Mouse (Mus musculus) MEL (cell line): Measurements from ENCODE around the gene Ndufa7. TPM values are rescaled to one million over a fixed set of nuclear protein-coding genes. Genes with fewer than 3 reads are reported as not detected.
"Not testable (repeated sequence)": the region's sequence is repeated elsewhere in the genome, so short reads cannot be mapped to it uniquely, and the experiment has no call there.

ENCODE experiments used
- DNase-seq: peaks from one replicate; pipeline ENCODE4 v3.0.0; 2011; ENCODE audit warnings: low read depth, low spot score
- H3K27ac ChIP-seq: 2 replicates; pipeline ENCODE4 v1.5.1; 2012; ENCODE audit warnings: low read depth, mild to moderate bottlenecking, control low read depth, low read length, moderate library complexity; ENCODE audit not compliant: control insufficient read depth
- H3K27me3 ChIP-seq, 2 experiments: fragments of 150-350 bp in 1 of 2; sonication (generic) in 1 of 2; 2 replicates each; pipeline ENCODE4 v1.6.1; 2012; ENCODE audit warnings: low read length in 2 of 2, mild to moderate bottlenecking in 2 of 2, improper control_type of control experiment in 1 of 2, moderate library complexity in 1 of 2; ENCODE audit not compliant: insufficient read depth in 2 of 2, control insufficient read depth in 1 of 2
- H3K36me3 ChIP-seq, 2 experiments: 2 replicates each; pipeline ENCODE4 v1.6.1; 2012 to 2014; ENCODE audit warnings: low read length in 2 of 2, improper control_type of control experiment in 1 of 2, inconsistent platforms in 1 of 2, mild to moderate bottlenecking in 1 of 2; ENCODE audit not compliant: insufficient read depth in 2 of 2, control insufficient read depth in 1 of 2
- H3K4me1 ChIP-seq, 2 experiments: fragments of 150-350 bp in 1 of 2; sonication (generic) in 1 of 2; 2 replicates each; pipeline ENCODE4 v1.6.1; 2012; ENCODE audit warnings: low read length in 2 of 2, improper control_type of control experiment in 1 of 2, mild to moderate bottlenecking in 1 of 2; ENCODE audit not compliant: insufficient read depth in 2 of 2, control insufficient read depth in 1 of 2
- H3K4me3 ChIP-seq, 2 experiments: fragments of 150-350 bp in 1 of 2; sonication (generic) in 1 of 2; 2 replicates each; pipeline ENCODE4 v1.5.1; 2012; ENCODE audit warnings: low read depth in 2 of 2, low read length in 2 of 2, mild to moderate bottlenecking in 2 of 2, moderate library complexity in 2 of 2, control low read depth in 1 of 2, improper control_type of control experiment in 1 of 2; ENCODE audit not compliant: control insufficient read depth in 1 of 2, insufficient read depth in 1 of 2
- H3K79me2 ChIP-seq: 2 replicates; pipeline ENCODE4 v1.6.1; 2012; ENCODE audit warnings: mild to moderate bottlenecking, low read length, moderate library complexity; ENCODE audit not compliant: control insufficient read depth, poor library complexity, insufficient read depth
- H3K9ac ChIP-seq: 2 replicates; pipeline ENCODE4 v1.6.1; 2012; ENCODE audit warnings: low read depth, mild to moderate bottlenecking, control low read depth, low read length, moderate library complexity; ENCODE audit not compliant: control insufficient read depth, poor library complexity, severe bottlenecking
- H3K9me3 ChIP-seq: fragments of 150-350 bp; sonication (generic); replicated peaks from 2 replicates; pipeline ENCODE4 v1.6.1; 2012; ENCODE audit warnings: mild to moderate bottlenecking, low read length, improper control_type of control experiment, moderate library complexity; ENCODE audit not compliant: insufficient read depth
- CTCF ChIP-seq, 3 experiments: IDR thresholded peaks in 2 of 3; conservative IDR thresholded peaks in 1 of 3; 2 replicates each; pipeline ENCODE4 v1.5.1; 2011 to 2012; ENCODE audit warnings: low read length in 3 of 3, low read depth in 2 of 3, mild to moderate bottlenecking in 2 of 3, improper control_type of control experiment in 1 of 3, inconsistent platforms in 1 of 3, mixed read lengths in 1 of 3, moderate library complexity in 1 of 3; ENCODE audit not compliant: control insufficient read depth in 1 of 3, insufficient read depth in 1 of 3, poor library complexity in 1 of 3, severe bottlenecking in 1 of 3
- RAD21 ChIP-seq: IDR thresholded peaks from 2 replicates; pipeline ENCODE4 v1.6.1; 2011; ENCODE audit warnings: mild to moderate bottlenecking, low read depth, low read length, improper control_type of control experiment
- SMC3 ChIP-seq: IDR thresholded peaks from 2 replicates; pipeline ENCODE4 v1.6.1; 2011; ENCODE audit warnings: low read depth, low read length, improper control_type of control experiment
- polyA plus RNA-seq, 2 experiments: library from polyadenylated mRNA; stranded (reverse) in 1 of 2; unstranded in 1 of 2; fragments of >175 nt in 1 of 2; fragments of >200 nt in 1 of 2; gene quantifications; 2 replicates each; pipeline versions ENCODE4 v1.2.1 to v1.2.4; 2012; ENCODE audit warnings: low replicate concordance in 2 of 2, low read depth in 1 of 2; ENCODE audit not compliant: insufficient read length in 2 of 2, insufficient read depth in 1 of 2, missing spikeins in 1 of 2
- total RNA-seq: library from RNA; depleted of rRNA; stranded (reverse); fragments of 300-350 nt; gene quantifications from 2 replicates; pipeline ENCODE4 v1.2.3, GENCODE M21; 2012; rRNA removed

Gene Ndufa7
- total and polyA plus RNA-seq, 3 experiments, result 326 to 370 TPM; not detected in 1

DNA sequence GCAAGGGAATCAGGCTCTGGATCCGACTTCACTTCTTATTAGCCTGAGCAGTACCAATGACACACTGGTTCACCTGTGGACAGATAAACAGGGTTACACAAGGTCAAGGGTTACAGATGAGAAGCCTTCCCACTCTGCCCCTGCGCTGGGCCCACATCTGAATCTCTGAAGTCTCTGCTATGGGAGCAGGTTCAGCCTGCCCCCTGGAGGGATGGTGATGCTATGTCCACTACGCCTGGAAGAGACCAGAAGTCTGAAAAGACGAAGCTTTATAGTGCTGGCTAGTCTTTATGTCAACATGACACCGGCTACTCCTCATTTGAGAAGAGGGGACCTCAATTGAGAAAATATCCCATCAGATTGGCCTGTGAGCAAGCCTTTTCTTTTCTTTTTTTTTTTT, 51.4 kb downstream of the Ndufa7 start:
- not testable (repeated sequence) for H3K79me2 ChIP-seq, H3K9ac ChIP-seq, H3K27ac ChIP-seq, H3K9me3 ChIP-seq
- TF ChIP-seq RAD21 (peak; percentile 1; the same call in 1 of the 2 replicates), SMC3 (0 out of 2 replicates have a peak, but pooled peaks have one; percentile 7), CTCF (IDR thresholded peaks at IDR 0.05 in 2 of 3, conservative IDR thresholded peaks at IDR 0.05 in 1 of 3; ENCODE audit: control insufficient read depth in 1 of 3, insufficient read depth in 1 of 3, low read depth in 2 of 3, low read length in 3 of 3, poor library complexity in 1 of 3, severe bottlenecking in 1 of 3) (peak in 2 of 3 experiments; percentile 17 to 25; a peak in 1 of 6 replicates)
- TF ChIP-seq, all 39 proteins: peak for 3; not testable (repeated sequence) for 36
- H3K4me1 ChIP-seq, H3K4me3 ChIP-seq, H3K36me3 ChIP-seq, H3K27me3 ChIP-seq, DNase-seq: not testable (repeated sequence)

DNA sequence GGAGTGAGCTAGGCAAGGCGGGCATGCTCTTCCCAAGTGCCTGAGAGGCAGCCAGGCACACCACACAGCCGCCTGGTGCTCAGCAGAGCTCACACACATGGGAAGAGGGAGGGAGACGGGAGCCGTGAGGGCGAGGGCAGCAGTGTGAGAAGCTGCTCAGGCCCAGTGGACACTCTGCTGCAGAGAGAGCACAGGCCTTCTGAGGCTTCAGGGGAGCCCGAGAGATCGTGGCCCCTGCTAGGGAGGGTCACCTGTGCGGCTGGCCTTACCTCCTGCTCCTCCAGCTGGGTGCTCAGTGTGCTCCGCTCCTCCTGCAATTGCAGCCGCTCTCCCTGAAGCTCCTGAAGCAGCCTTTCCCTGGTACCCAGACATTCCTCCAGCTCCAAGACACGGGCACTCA, 59.9 kb downstream of the Ndufa7 start:
- H3K4me3 ChIP-seq, DNase-seq, H3K9me3 ChIP-seq, H3K27ac ChIP-seq, H3K27me3 ChIP-seq, H3K9ac ChIP-seq: not testable (repeated sequence)
- H3K79me2 ChIP-seq, result peaks cover 18% of the 10 kb centered on the region
- H3K4me1 ChIP-seq, result peaks cover 4 to 14% of the 10 kb centered on the region in 2 experiments
- peaks cover 2 to 13% of the 10 kb centered on the region in 2 experiments; a peak in 3 of 4 replicates for H3K36me3 ChIP-seq

DNA sequence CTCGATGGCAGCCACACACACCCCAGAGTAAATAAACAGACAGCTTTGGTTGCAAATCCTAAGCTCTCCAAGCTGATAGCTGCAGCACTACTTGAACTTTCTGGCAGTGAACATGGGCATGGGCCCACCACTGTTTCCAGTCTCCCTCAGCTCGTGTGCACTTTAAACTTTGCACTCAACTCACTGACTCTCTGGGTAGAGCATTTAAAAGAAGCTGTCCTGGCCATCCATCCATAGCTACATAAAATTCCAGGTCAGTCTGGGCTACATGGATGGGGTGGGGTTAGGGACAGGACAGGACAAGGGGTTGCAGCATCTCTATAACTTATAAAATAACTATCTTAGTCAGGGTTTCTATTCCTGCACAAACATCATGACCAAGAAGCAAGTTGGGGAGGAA, 63.4 kb downstream of the Ndufa7 start:
- H3K27me3 ChIP-seq, H3K9me3 ChIP-seq, H3K27ac ChIP-seq, H3K4me3 ChIP-seq, DNase-seq, H3K9ac ChIP-seq: not testable (repeated sequence)
- peaks cover 4 to 18% of the 10 kb centered on the region in 2 experiments for H3K4me1 ChIP-seq
- peaks cover 27% of the 10 kb centered on the region for H3K79me2 ChIP-seq
- H3K36me3 ChIP-seq, result peaks cover 2 to 16% of the 10 kb centered on the region in 2 experiments; a peak in 3 of 4 replicates

Other genes with a start within 250 kb of the Ndufa7 start
- gene Zfp414, start 195.5 kb upstream of the Ndufa7 start, total RNA-seq, result 8.1 and 8.6 TPM in 2 replicates
- 10 to 100 TPM in 1 of 2 experiments, not detected in 1; 52.2 TPM for gene Zfp414, start 195.5 kb upstream of the Ndufa7 start, polyA plus RNA-seq
- gene Pram1, start 186.5 kb upstream of the Ndufa7 start, total RNA-seq, result 0.12 TPM in 1 of 2 replicates, not detected in the other
- gene Pram1, start 186.5 kb upstream of the Ndufa7 start, polyA plus RNA-seq, result 1 to 10 TPM in 1 of 2 experiments, not detected in 1; 1.6 TPM
- gene Hnrnpm, start 137.7 kb upstream of the Ndufa7 start, total RNA-seq, result 203 and 224 TPM in 2 replicates
- gene Hnrnpm, start 137.7 kb upstream of the Ndufa7 start, polyA plus RNA-seq, result 100 to 1,000 TPM; 420 to 473 TPM
- gene March2, start 105.9 kb upstream of the Ndufa7 start, total RNA-seq, result 7.2 and 10.9 TPM in 2 replicates
- gene March2, start 105.9 kb upstream of the Ndufa7 start, polyA plus RNA-seq, result 10 to 100 TPM in 1 of 2 experiments, not detected in 1; 18.8 TPM
- 24.0 and 26.3 TPM in 2 replicates for gene Rab11b, start 64.0 kb upstream of the Ndufa7 start, total RNA-seq
- 100 to 1,000 TPM in 1 of 2 experiments, not detected in 1; 105 TPM for gene Rab11b, start 64.0 kb upstream of the Ndufa7 start, polyA plus RNA-seq
- gene Angptl4, start 42.7 kb upstream of the Ndufa7 start, total RNA-seq, result 11.7 and 13.5 TPM in 2 replicates
- 10 to 100 TPM in 1 of 2 experiments, not detected in 1; 15.8 TPM for gene Angptl4, start 42.7 kb upstream of the Ndufa7 start, polyA plus RNA-seq
- gene Kank3, start 14.1 kb upstream of the Ndufa7 start, total RNA-seq, result 5.0 and 5.2 TPM in 2 replicates
- 1 to 10 TPM in 1 of 2 experiments, not detected in 1; 5.5 TPM for gene Kank3, start 14.1 kb upstream of the Ndufa7 start, polyA plus RNA-seq
- 3,378 and 3,556 TPM in 2 replicates for gene Rps28, start within 50 bp of the Ndufa7 start, total RNA-seq
- gene Rps28, start within 50 bp of the Ndufa7 start, polyA plus RNA-seq, result 1,000 to 10,000 TPM in 1 of 2 experiments, 100 to 1,000 TPM in 1; 994 to 2,154 TPM
- gene Cd320, start 18.5 kb downstream of the Ndufa7 start, total RNA-seq, result 38.5 and 48.5 TPM in 2 replicates
- 10 to 100 TPM in 1 of 2 experiments, not detected in 1; 45.6 TPM for gene Cd320, start 18.5 kb downstream of the Ndufa7 start, polyA plus RNA-seq
- gene Gm7029, start 49.3 kb downstream of the Ndufa7 start, total RNA-seq, result not detected in 2 replicates
- gene Gm7029, start 49.3 kb downstream of the Ndufa7 start, polyA plus RNA-seq, result not detected
- 17.1 and 20.6 TPM in 2 replicates for gene Kifc1, start 66.1 kb downstream of the Ndufa7 start, total RNA-seq
- 10 to 100 TPM in 1 of 2 experiments, not detected in 1; 53.5 TPM for gene Kifc1, start 66.1 kb downstream of the Ndufa7 start, polyA plus RNA-seq
- gene Platr17, start 80.6 kb downstream of the Ndufa7 start, total RNA-seq, result not detected in 2 replicates
- not detected for gene Platr17, start 80.6 kb downstream of the Ndufa7 start, polyA plus RNA-seq
- 39.6 and 40.6 TPM in 2 replicates for gene Daxx, start 84.8 kb downstream of the Ndufa7 start, total RNA-seq
- 10 to 100 TPM in 1 of 2 experiments, not detected in 1; 68.0 TPM for gene Daxx, start 84.8 kb downstream of the Ndufa7 start, polyA plus RNA-seq
- 14.7 and 24.3 TPM in 2 replicates for gene Tapbp, start 91.3 kb downstream of the Ndufa7 start, total RNA-seq
- 10 to 100 TPM in 1 of 2 experiments, not detected in 1; 33.3 TPM for gene Tapbp, start 91.3 kb downstream of the Ndufa7 start, polyA plus RNA-seq
- 18.6 and 20.2 TPM in 2 replicates for gene Zbtb22, start 91.3 kb downstream of the Ndufa7 start, total RNA-seq
- gene Zbtb22, start 91.3 kb downstream of the Ndufa7 start, polyA plus RNA-seq, result 10 to 100 TPM in 1 of 2 experiments, not detected in 1; 30.0 TPM
- 19.0 and 24.9 TPM in 2 replicates for gene Rgl2, start 105.0 kb downstream of the Ndufa7 start, total RNA-seq
- gene Rgl2, start 105.0 kb downstream of the Ndufa7 start, polyA plus RNA-seq, result 10 to 100 TPM in 1 of 2 experiments, not detected in 1; 43.6 TPM
- 189 and 239 TPM in 2 replicates for gene Pfdn6, start 115.8 kb downstream of the Ndufa7 start, total RNA-seq
- 100 to 1,000 TPM in 1 of 2 experiments, not detected in 1; 222 TPM for gene Pfdn6, start 115.8 kb downstream of the Ndufa7 start, polyA plus RNA-seq
- 97.6 and 100 TPM in 2 replicates for gene Wdr46, start 116.1 kb downstream of the Ndufa7 start, total RNA-seq
- 100 to 1,000 TPM in 1 of 2 experiments, not detected in 1; 131 TPM for gene Wdr46, start 116.1 kb downstream of the Ndufa7 start, polyA plus RNA-seq
- 2.2 and 2.5 TPM in 2 replicates for gene B3galt4, start 126.9 kb downstream of the Ndufa7 start, total RNA-seq
- gene B3galt4, start 126.9 kb downstream of the Ndufa7 start, polyA plus RNA-seq, result 1 to 10 TPM in 1 of 2 experiments, not detected in 1; 2.9 TPM
- 20.6 and 23.6 TPM in 2 replicates for gene Vps52, start 131.2 kb downstream of the Ndufa7 start, total RNA-seq
- gene Vps52, start 131.2 kb downstream of the Ndufa7 start, polyA plus RNA-seq, result 10 to 100 TPM in 1 of 2 experiments, not detected in 1; 40.7 TPM
- gene Rps18, start 131.4 kb downstream of the Ndufa7 start, total RNA-seq, result 252 and 286 TPM in 2 replicates
- 1,000 to 10,000 TPM in 1 of 2 experiments, not detected in 1; 1,183 TPM for gene Rps18, start 131.4 kb downstream of the Ndufa7 start, polyA plus RNA-seq
- gene H2-K1, start 175.8 kb downstream of the Ndufa7 start, total RNA-seq, result 81.1 and 87.9 TPM in 2 replicates
- 100 to 1,000 TPM in 1 of 2 experiments, not detected in 1; 113 TPM for gene H2-K1, start 175.8 kb downstream of the Ndufa7 start, polyA plus RNA-seq
- 12.4 and 18.3 TPM in 2 replicates for gene Ring1, start 200.1 kb downstream of the Ndufa7 start, total RNA-seq
- gene Ring1, start 200.1 kb downstream of the Ndufa7 start, polyA plus RNA-seq, result 10 to 100 TPM in 1 of 2 experiments, not detected in 1; 28.4 TPM
- gene H2-Ke6, start 203.5 kb downstream of the Ndufa7 start, total RNA-seq, result 19.6 and 24.1 TPM in 2 replicates
- gene H2-Ke6, start 203.5 kb downstream of the Ndufa7 start, polyA plus RNA-seq, result 10 to 100 TPM in 1 of 2 experiments, not detected in 1; 34.4 TPM
- 125 and 152 TPM in 2 replicates for gene Slc39a7, start 207.1 kb downstream of the Ndufa7 start, total RNA-seq
- gene Slc39a7, start 207.1 kb downstream of the Ndufa7 start, polyA plus RNA-seq, result 100 to 1,000 TPM in 1 of 2 experiments, not detected in 1; 150 TPM
- gene Rxrb, start 207.2 kb downstream of the Ndufa7 start, total RNA-seq, result 37.2 and 37.6 TPM in 2 replicates
- gene Rxrb, start 207.2 kb downstream of the Ndufa7 start, polyA plus RNA-seq, result 10 to 100 TPM in 1 of 2 experiments, not detected in 1; 63.4 TPM
- gene Col11a2, start 214.9 kb downstream of the Ndufa7 start, total RNA-seq, result 4.6 and 4.8 TPM in 2 replicates
- 10 to 100 TPM in 1 of 2 experiments, not detected in 1; 14.5 TPM for gene Col11a2, start 214.9 kb downstream of the Ndufa7 start, polyA plus RNA-seq